Mouse (Mus musculus) midbrain, embryonic 10.5 days (tissue): ENCODE measurements around the gene Zkscan8. TPM values are rescaled to one million over a fixed set of nuclear protein-coding genes. Genes with fewer than 3 reads are reported as not detected.
"Not testable (repeated sequence)": the region's sequence is repeated elsewhere in the genome, so short reads cannot be mapped to it uniquely, and the experiment has no call there.

Experiments used
- DNase-seq: peaks from one replicate; pipeline ENCODE4 v3.0.0-alpha.2; 2017; ENCODE audit warnings: low spot score
- H3K27ac ChIP-seq: fragments of 300-500 bp; sonication (generic); replicated peaks from 2 replicates; pipeline ENCODE4 v1.5.1; 2016; ENCODE audit warnings: mild to moderate bottlenecking
- H3K27me3 ChIP-seq: fragments of 300-500 bp; sonication (generic); 2 replicates; pipeline ENCODE4 v1.6.1; 2016; ENCODE audit warnings: low read depth, mild to moderate bottlenecking; ENCODE audit not compliant: poor library complexity, severe bottlenecking
- H3K36me3 ChIP-seq: fragments of 300-500 bp; sonication (generic); 2 replicates; pipeline ENCODE4 v1.6.1; 2016; ENCODE audit warnings: mild to moderate bottlenecking, moderate library complexity
- H3K4me1 ChIP-seq: fragments of 300-500 bp; sonication (generic); 2 replicates; pipeline ENCODE4 v1.6.1; 2016
- H3K4me3 ChIP-seq: fragments of 300-500 bp; sonication (generic); 2 replicates; pipeline ENCODE4 v1.5.1; 2016; ENCODE audit warnings: mild to moderate bottlenecking, moderate library complexity
- H3K9me3 ChIP-seq: fragments of 300-500 bp; sonication (generic); replicated peaks from 2 replicates; pipeline ENCODE4 v1.6.1; 2016; ENCODE audit warnings: mild to moderate bottlenecking
- WGBS: fragments of 180-500 bp; shearing (Covaris S2); methylation state at CpG from one replicate; pipeline ENCODE4 v1.1.7; 2016; 5-methylcytosine and 5-hydroxymethylcytosine counted together
- polyA plus RNA-seq: library from polyadenylated mRNA; unstranded; fragments of >200 nt; fragmentation: Nextera tagmentation; extraction: Ambion mirVana; gene quantifications from 2 replicates; pipeline ENCODE4 v1.2.1, GENCODE M21; 2016

The Zkscan8 gene
- 5.3 and 7.1 TPM in 2 replicates for polyA plus RNA-seq

DNA sequence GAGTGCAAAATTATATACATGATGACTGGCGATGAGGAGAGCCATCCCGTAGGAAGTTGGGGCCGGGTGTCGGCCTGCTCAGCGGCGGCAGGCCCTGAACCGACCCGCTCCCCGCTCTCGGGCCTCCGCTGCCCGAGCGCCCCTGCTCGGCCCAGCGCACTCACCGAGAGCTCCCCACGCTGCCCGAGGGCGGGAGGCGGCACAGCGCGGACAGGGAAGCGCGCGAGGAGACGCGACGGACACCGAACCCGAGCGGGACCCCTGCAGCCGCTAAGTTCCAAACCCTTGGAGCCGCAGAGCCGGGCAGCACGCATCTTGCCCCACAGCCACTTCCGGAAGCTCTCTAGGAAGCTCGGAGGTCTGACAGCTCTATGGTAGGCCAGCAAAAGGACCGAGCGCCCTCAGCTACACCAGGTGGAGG, at the start of gene Zkscan8:
Zkscan8 (minus strand) TSS at position 340 of the 421 bp plus-strand sequence.
- Histone ChIP-seq H3K27me3 (no peaks in the 10 kb centered on the region), H3K36me3 (peaks cover 13% of the 10 kb centered on the region), H3K4me3 (peak within 1 kb of the TSS; percentile 94), H3K4me1 (peaks cover 13% of the 10 kb centered on the region), H3K27ac (peak within 1 kb of the TSS; percentile 99), H3K9me3 (no peaks in the 10 kb centered on the region)
- under 1% methylated on average over 39 of the region's 39 CpGs for WGBS
- peak; percentile 91 for DNase-seq

DNA sequence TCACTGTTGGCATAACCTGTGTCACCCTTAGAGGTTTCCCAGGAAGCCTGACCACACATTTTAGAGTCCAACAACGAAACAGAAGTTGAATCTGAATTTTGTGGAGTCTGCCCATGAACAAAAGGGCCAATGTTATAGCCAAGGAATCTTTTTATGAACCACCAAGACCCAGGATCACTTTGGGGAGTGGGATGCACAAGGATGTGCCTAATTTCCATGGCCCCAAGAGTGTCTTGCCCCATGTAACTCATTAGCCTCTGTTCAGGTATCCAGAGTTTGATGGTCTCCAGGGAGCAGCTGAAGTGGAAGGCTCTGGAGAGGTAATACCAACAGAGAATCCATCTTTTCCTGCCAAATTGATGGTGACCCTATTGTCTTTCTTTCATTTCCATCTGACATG, 28.9 kb upstream of the Zkscan8 start, which contains the start of gene Olfr1535:
Olfr1535 (minus strand) TSS at position 101 of the 400 bp plus-strand sequence.
- no peak within 1 kb of the TSS for H3K4me3 ChIP-seq
- DNase-seq = no peak
- no peaks in the 10 kb centered on the region for H3K4me1 ChIP-seq
- H3K27ac ChIP-seq = no peak within 1 kb of the TSS
- H3K27me3 ChIP-seq = no peaks in the 10 kb centered on the region
- 55% methylated on average over 1 of the region's 1 CpGs for WGBS
- H3K9me3 ChIP-seq = no peaks in the 10 kb centered on the region
- H3K36me3 ChIP-seq = no peaks in the 10 kb centered on the region

DNA sequence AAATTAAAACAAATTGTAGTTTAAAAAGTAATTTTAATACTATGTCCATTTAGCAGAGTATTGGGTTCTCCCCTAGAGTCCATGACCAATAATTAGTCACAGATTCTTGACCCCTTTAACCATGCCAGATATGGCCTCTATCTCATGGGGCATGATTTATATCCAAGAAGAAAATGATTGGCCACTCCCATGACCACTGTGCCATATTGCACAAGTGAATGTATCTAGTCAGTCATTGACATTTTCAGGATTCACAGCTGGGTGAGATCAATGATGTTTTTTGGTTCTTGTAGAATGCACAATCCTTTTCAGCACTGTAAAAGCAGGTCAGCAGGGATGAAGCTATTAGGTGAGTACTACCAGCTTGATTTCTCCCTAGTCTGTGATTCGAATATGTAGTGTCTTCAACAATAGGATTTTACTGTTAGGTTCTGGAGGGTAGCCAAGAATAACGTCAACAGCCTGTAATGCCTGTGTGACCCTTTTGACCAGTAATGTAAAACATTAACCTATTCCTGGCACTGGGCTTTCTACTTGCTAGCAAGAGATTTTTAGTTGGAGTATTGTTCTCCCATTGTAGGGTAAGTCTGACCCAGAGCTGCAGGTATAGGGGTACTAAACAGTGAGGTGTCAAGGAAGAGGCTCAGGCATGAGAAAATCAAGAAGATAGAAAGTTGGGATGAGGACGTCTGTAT, 19.6 kb upstream of the Zkscan8 start:
- no peak for DNase-seq
- WGBS = 69% methylated on average over 3 of the region's 3 CpGs

DNA sequence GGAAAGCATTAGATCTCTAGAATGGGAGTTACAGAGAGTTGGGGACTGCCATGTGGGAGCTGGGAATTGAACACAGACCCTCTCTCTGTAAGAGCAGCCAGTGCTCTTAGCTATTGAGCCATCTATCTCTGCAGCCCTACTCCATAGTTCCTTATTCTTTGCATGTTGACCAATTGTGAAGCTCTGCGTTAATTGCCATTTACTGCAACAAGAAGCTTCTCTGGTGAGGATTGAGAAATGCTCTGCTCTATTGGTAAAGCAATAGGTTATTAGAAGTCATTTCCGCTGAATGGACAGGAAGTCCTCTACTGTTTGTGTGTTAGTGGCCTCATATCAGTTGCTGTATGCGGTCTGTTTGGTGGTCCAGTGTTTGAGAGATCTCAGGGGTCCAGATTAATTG, 18.6 kb upstream of the Zkscan8 start:
- Histone ChIP-seq H3K27me3 (no peaks in the 10 kb centered on the region), H3K4me1 (no peaks in the 10 kb centered on the region), H3K4me3 (no peak overlapping the region), H3K36me3 (no peaks in the 10 kb centered on the region), H3K27ac (no peak overlapping the region), H3K9me3 (no peaks in the 10 kb centered on the region)
- 90% methylated on average over 3 of the region's 3 CpGs for WGBS
- no peak for DNase-seq

More for the DNA sequence above, 19.6 kb upstream of the Zkscan8 start:
- Histone ChIP-seq H3K27me3 (no peaks in the 10 kb centered on the region), H3K36me3 (no peaks in the 10 kb centered on the region), H3K9me3 (no peaks in the 10 kb centered on the region), H3K27ac (no peak overlapping the region), H3K4me3 (no peak overlapping the region), H3K4me1 (no peaks in the 10 kb centered on the region)

DNA sequence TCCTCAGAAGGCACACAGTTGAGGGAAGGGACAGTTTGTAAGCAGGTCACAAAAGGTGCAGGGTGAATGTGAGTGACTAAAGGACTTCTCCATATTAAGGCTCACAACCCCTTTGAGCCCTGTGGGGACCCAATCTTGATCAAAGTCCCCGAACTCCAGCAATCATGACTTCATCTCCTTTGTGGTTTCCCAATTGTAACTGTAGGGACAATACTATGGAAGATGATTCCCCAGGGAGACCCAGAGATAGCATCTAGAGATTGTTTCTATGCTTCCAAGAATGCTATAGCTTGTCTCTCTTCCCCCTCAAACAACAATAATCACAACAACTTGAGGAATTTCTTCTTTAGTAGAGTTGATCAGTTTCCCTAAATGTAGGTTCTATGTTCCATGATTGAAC, 11.8 kb upstream of the Zkscan8 start, which contains the start of gene Olfr1366:
Olfr1366 (minus strand) TSS at position 101 of the 400 bp plus-strand sequence.
- WGBS = 76% methylated on average over 1 of the region's 1 CpGs
- no peak for DNase-seq
- Histone ChIP-seq H3K36me3 (no peaks in the 10 kb centered on the region), H3K4me1 (no peaks in the 10 kb centered on the region), H3K27ac (no peak within 1 kb of the TSS), H3K9me3 (no peaks in the 10 kb centered on the region), H3K27me3 (no peaks in the 10 kb centered on the region), H3K4me3 (no peak within 1 kb of the TSS)

DNA sequence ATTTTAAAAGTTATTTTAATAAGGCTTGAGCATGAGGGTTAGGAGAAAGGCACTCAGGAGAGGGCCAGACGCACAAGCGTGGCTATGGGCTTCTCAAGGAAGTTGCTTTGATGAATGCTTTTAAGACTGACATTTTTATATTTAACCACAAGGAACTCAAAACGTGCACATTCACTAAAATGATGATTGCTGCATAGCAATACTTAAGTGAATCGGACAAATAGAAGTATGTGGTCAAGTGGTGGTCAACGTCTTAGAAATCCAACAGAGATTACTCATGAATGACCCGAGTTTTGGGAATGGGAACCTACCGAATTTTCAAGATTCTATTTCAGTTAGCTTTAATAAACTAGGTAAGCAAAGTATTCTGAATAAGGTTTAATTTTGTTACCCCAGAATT, 784 bp downstream of the Zkscan8 start:
- H3K27me3 ChIP-seq = no peaks in the 10 kb centered on the region
- H3K9me3 ChIP-seq = no peaks in the 10 kb centered on the region
- peaks cover 13% of the 10 kb centered on the region for H3K4me1 ChIP-seq
- no peak for DNase-seq
- WGBS = 58% methylated on average over 7 of the region's 7 CpGs
- peak overlapping the region; percentile 94 for H3K4me3 ChIP-seq
- peak overlapping the region; percentile 99; the same call in 1 of the 2 replicates for H3K27ac ChIP-seq
- peaks cover 19% of the 10 kb centered on the region for H3K36me3 ChIP-seq

DNA sequence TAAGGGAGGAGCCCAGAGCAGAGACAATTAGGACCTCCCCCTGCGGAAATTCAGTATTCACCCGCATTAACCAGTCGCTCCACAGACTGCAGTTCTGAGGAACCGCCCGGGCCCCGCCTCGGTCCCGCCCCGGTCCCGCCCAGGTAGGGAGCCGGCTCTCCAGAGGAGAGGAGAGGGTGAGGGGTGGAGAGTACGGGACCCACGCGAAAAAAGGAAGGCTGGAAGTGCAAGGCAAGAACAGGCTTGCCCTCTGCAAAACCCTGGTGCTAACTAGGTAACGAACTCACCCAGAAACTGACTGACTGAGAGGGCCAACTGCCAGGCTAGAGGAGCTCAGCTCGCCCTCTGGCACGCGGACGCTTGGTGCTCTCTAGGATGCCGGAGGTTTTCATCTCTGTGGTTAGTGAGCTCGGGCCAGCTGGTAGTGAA, 24.7 kb downstream of the Zkscan8 start:
- Histone ChIP-seq H3K27ac (peak overlapping the region; percentile 93), H3K27me3 (no peaks in the 10 kb centered on the region), H3K9me3 (no peaks in the 10 kb centered on the region), H3K4me3 (peak overlapping the region; percentile 75), H3K36me3 (no peaks in the 10 kb centered on the region), H3K4me1 (peaks cover 10% of the 10 kb centered on the region)
- DNase-seq = peak; percentile 86
- WGBS = 0% methylated on average over 21 of the region's 21 CpGs

DNA sequence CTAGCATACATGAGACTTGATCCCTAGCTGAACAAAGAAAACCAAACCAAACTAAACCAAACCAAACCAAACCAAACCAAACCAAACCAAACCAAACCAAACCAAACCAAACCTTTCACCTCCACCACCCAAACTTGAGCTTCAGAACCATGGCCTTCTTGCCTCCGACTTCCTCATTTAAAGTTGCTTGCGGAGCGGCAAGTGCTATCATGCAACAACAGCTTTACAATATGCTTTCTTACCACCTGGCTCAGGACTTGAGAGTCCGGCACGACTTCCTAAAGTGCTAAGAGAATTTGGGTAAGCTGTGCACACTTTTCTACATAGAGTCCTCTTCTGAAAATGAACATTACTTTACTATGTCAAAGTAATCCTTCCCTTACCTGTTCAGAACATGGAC, 28.6 kb downstream of the Zkscan8 start:
- Histone ChIP-seq H3K4me3 (no peak overlapping the region), H3K27ac (no peak overlapping the region), H3K27me3 (no peaks in the 10 kb centered on the region), H3K36me3 (no peaks in the 10 kb centered on the region), H3K4me1 (peaks cover 10% of the 10 kb centered on the region), H3K9me3 (no peaks in the 10 kb centered on the region)
- DNase-seq = no peak
- WGBS = 91% methylated on average over 5 of the region's 5 CpGs

DNA sequence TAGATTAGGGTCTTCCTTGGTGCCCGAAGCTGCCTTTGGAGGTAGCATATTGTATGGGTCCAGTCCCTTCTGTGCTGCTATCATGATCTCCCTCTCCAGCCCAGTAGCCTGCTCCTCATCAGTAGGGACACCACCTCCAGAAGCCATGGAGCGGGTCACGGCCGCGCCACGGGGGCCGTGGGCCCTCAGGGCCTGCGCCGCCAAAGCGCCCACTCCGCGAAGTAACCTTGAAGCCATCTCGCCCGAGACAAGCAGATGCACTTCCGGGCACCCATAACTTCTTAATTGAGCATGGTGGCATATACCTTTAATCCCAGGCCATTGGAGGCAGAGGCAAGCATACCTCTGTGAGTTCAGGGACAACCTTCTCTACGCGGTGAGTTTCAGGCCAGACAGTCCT, 29.7 kb downstream of the Zkscan8 start, which contains the start of gene Gm11273:
Gm11273 (minus strand) TSS at position 237 of the 400 bp plus-strand sequence.
- not testable (repeated sequence) for H3K27ac ChIP-seq, H3K27me3 ChIP-seq, H3K9me3 ChIP-seq, H3K4me3 ChIP-seq, H3K36me3 ChIP-seq, H3K4me1 ChIP-seq, DNase-seq
- WGBS = 91% methylated on average over 17 of the region's 17 CpGs

DNA sequence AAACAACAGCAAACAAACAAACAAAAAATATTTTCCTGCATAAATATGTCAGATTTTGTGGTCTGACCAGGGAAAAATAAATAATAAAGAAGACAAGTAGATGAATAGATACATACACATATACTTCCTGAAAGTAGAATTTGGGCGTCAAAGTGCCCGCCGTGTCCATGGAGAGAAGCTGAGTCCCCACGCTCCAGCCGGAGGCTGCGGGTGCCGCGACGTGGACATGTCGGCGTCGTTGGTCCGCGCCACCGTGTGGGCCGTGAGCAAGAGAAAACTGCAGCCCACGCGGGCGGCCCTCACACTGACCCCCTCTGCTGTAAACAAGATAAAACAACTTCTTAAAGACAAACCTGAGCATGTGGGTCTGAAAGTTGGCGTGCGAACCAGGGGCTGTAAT, 35.8 kb downstream of the Zkscan8 start, which contains the start of gene AK157302:
AK157302 (plus strand) TSS at position 144 of the 400 bp plus-strand sequence.
- Histone ChIP-seq H3K4me3 (no peak within 1 kb of the TSS), H3K4me1 (no peaks in the 10 kb centered on the region), H3K27me3 (no peaks in the 10 kb centered on the region), H3K9me3 (no peaks in the 10 kb centered on the region), H3K27ac (no peak within 1 kb of the TSS), H3K36me3 (no peaks in the 10 kb centered on the region)
- no peak for DNase-seq
- 94% methylated on average over 21 of the region's 21 CpGs for WGBS

DNA sequence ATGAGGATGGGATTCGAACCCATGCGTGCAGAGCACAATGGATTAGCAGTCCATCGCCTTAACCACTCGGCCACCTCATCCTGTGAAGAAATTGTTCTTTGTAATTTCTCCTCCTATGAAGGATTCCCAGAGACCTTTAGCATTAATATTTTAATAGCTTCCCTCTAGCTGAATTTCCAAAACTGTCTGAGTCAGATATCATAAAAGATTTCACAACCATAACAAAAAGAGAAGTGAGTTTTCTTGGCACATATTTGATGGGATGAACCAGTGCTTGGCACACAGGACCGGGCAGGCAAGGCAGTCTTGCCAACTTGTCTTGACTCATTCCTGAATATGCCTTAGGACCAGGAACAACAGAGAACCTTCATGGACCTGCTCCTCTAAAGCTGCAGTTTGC, 38.1 kb downstream of the Zkscan8 start:
- no peaks in the 10 kb centered on the region for H3K4me1 ChIP-seq
- WGBS = 94% methylated on average over 5 of the region's 5 CpGs
- no peaks in the 10 kb centered on the region for H3K36me3 ChIP-seq
- no peaks in the 10 kb centered on the region for H3K27me3 ChIP-seq
- H3K27ac ChIP-seq = no peak overlapping the region
- no peak for DNase-seq
- H3K9me3 ChIP-seq = no peaks in the 10 kb centered on the region
- H3K4me3 ChIP-seq = no peak overlapping the region

DNA sequence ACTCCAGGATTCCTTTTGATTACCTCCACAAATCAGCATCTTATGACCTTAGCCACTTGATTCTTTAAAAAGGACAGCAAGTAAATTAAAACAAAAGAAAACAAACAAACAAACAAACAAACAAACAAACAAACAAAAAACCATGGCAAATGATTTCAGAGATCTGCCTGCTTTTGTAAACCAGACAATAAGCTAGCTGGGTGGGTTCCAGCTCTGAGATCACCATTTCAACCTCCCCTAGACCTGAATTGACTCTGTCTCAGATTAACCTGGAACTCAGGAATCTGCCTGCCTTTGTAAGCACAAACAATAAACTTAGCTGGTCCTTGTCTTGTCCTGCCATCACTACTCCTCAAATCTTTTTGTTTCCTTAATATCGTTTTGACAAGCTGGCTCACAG, 44.0 kb downstream of the Zkscan8 start:
- peaks cover 27% of the 10 kb centered on the region for H3K36me3 ChIP-seq
- H3K4me1 ChIP-seq = no peaks in the 10 kb centered on the region
- no peaks in the 10 kb centered on the region for H3K27me3 ChIP-seq
- H3K27ac ChIP-seq = no peak overlapping the region
- no peaks in the 10 kb centered on the region for H3K9me3 ChIP-seq
- DNase-seq = no peak
- 95% methylated on average over 1 of the region's 1 CpGs for WGBS
- H3K4me3 ChIP-seq = no peak overlapping the region
